Mouse (Mus musculus) forebrain, embryonic 11.5 days (tissue): ENCODE results near the gene Smyd3. TPM values are rescaled to one million over a fixed set of nuclear protein-coding genes. Genes with fewer than 3 reads are reported as not detected.

Source experiments
- ATAC-seq: fragments of 200-750 bp; cut with Nextera tagmentation; replicated peaks from 2 replicates; pipeline ENCODE4 v1.8.0; 2017; ENCODE audit warnings: moderate TSS enrichment; ENCODE audit not compliant: low FRiP score
- DNase-seq: peaks from one replicate; pipeline ENCODE4 v3.0.0-alpha.2; 2017; ENCODE audit warnings: low spot score
- H3K27ac ChIP-seq: fragments of 300-500 bp; sonication (generic); 2 replicates; pipeline ENCODE4 v1.5.1; 2014; ENCODE audit warnings: low read depth, low read length
- H3K27me3 ChIP-seq: fragments of 300-500 bp; sonication (generic); 2 replicates; pipeline ENCODE4 v1.6.1; 2014; ENCODE audit warnings: mild to moderate bottlenecking, low read length, mixed read lengths; ENCODE audit not compliant: control insufficient read depth, insufficient read depth
- H3K36me3 ChIP-seq: fragments of 300-500 bp; sonication (generic); 2 replicates; pipeline ENCODE4 v1.6.1; 2014; ENCODE audit warnings: mild to moderate bottlenecking, low read length, moderate library complexity, mixed read lengths; ENCODE audit not compliant: control insufficient read depth, insufficient read depth
- H3K4me1 ChIP-seq: fragments of 300-500 bp; sonication (generic); replicated peaks from 2 replicates; pipeline ENCODE4 v1.6.1; 2014; ENCODE audit warnings: low read length, mixed read lengths; ENCODE audit not compliant: control insufficient read depth, insufficient read depth
- H3K4me2 ChIP-seq: fragments of 300-500 bp; sonication (generic); 2 replicates; pipeline ENCODE4 v1.6.1; 2014; ENCODE audit warnings: low read depth, mild to moderate bottlenecking, low read length, moderate library complexity, mixed read lengths; ENCODE audit not compliant: severe bottlenecking
- H3K4me3 ChIP-seq: fragments of 300-500 bp; sonication (generic); 2 replicates; pipeline ENCODE4 v1.5.1; 2014; ENCODE audit warnings: low read depth, low read length
- H3K9ac ChIP-seq: fragments of 300-500 bp; sonication (generic); 2 replicates; pipeline ENCODE4 v1.6.1; 2014; ENCODE audit warnings: low read length
- H3K9me3 ChIP-seq: fragments of 300-500 bp; sonication (generic); 2 replicates; pipeline ENCODE4 v1.6.1; 2016; ENCODE audit warnings: low read length, mixed read lengths; ENCODE audit not compliant: control insufficient read depth
- WGBS: fragments of 180-500 bp; shearing (Covaris S2); extraction: QIAGEN DNeasy Blood & Tissue Kit; methylation state at CpG from one replicate; pipeline ENCODE4 v1.1.7; 2014; 5-methylcytosine and 5-hydroxymethylcytosine counted together
- polyA plus RNA-seq: library from polyadenylated mRNA; unstranded; fragments of >200 nt; fragmentation: Nextera tagmentation; extraction: Ambion mirVana; gene quantifications from 2 replicates; pipeline ENCODE4 v1.2.1, GENCODE M21; 2014

The Smyd3 gene
- polyA plus RNA-seq, 1 experiment from 2014 or later, result 14.1 TPM

DNA sequence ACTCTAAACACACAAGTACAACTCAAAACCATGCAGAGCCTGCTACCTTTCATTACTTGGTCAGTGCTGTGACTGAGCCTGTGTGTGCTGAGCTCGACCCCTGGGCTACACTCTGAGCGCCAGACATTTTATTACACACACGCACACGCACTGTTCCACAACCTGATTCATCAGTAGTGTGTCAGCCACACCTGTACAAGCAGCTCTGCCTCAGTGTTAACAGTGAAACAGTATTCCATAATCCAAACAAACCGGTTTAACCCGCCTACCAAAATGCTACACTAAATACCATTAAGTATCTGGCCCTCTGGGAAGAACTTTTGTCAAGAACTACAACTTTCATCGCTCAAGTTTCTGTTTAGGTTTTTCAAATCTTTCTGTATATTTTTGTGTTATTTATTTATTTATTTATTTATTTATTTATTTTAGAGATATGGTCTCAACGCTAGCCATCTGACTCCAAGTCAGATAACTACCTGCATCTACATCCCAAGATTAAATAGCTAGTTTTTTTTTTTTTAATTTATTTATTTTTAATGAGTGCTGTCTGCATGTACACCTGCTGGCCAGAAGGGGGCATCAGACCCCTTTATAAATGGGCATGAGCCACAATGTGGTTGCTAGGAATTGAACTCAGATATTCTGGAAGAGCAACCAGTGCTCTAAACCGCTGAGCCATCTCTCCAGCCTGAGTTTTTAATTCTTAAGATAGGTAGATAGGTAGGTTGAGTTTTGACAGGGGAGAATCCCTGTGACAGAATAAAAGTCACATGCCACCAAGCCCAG lies 11.1 kb downstream of the Smyd3 start:
- H3K4me2 ChIP-seq, result no peak overlapping the region
- H3K9me3 ChIP-seq, result no peaks in the 10 kb centered on the region
- H3K9ac ChIP-seq, result no peak overlapping the region
- DNase-seq (no peak), ATAC-seq (no peak)
- 67% methylated on average over 9 of the region's 9 CpGs for WGBS
- no peaks in the 10 kb centered on the region for H3K4me1 ChIP-seq
- no peaks in the 10 kb centered on the region for H3K27me3 ChIP-seq
- H3K4me3 ChIP-seq, result no peak overlapping the region
- H3K27ac ChIP-seq, result no peak overlapping the region
- H3K36me3 ChIP-seq, result no peaks in the 10 kb centered on the region

DNA sequence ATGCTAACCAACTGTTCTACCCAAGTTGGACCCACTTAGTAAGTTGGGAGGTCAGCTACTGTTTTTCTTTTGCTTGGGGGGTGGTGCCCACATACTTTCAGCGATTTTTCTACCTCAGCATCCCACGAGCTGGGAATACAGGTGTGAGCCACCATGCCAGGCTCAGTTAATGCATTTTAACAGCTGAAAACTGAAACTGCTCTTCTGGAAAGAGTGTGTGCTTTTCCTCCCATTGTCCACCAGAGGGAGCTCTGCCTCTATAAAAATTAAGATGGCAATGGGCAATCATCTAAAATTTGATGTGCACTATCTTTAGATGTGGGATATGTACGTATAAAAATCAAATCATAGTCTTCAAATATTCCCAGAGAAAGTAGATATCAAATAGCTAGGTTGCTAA lies 15.3 kb downstream of the Smyd3 start:
- Histone ChIP-seq H3K4me1 (no peaks in the 10 kb centered on the region), H3K9ac (no peak overlapping the region), H3K4me3 (no peak overlapping the region), H3K9me3 (no peaks in the 10 kb centered on the region), H3K27ac (no peak overlapping the region), H3K27me3 (no peaks in the 10 kb centered on the region), H3K36me3 (no peaks in the 10 kb centered on the region), H3K4me2 (no peak overlapping the region)
- ATAC-seq (no peak), DNase-seq (no peak)
- 17% methylated on average over 3 of the region's 3 CpGs for WGBS

DNA sequence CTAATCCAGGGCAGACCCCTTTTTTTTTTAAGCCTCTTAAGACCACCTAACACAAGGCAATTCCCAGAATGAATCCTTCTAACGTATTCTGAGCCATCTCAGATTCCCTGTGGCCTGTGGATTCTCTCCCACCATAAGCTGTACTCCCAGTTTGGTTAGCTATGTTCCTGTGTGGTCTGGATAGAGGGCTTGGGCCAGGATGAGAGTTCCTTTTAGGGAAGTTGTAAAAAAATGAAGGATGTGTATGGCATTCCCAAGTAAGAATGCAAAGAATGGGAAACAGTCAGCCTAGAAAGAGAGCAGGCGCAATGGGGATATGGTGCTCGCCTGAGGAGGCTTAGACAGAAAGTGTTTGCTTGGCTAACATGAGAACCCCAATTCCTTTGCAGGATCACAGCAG lies 18.6 kb downstream of the Smyd3 start:
- H3K4me3 ChIP-seq, result no peak overlapping the region
- H3K27me3 ChIP-seq, result no peaks in the 10 kb centered on the region
- no peak overlapping the region for H3K4me2 ChIP-seq
- H3K36me3 ChIP-seq, result no peaks in the 10 kb centered on the region
- ATAC-seq (no peak), DNase-seq (no peak)
- WGBS, result 83% methylated on average over 3 of the region's 3 CpGs
- no peaks in the 10 kb centered on the region for H3K9me3 ChIP-seq
- no peaks in the 10 kb centered on the region for H3K4me1 ChIP-seq
- no peak overlapping the region for H3K9ac ChIP-seq
- no peak overlapping the region for H3K27ac ChIP-seq

DNA sequence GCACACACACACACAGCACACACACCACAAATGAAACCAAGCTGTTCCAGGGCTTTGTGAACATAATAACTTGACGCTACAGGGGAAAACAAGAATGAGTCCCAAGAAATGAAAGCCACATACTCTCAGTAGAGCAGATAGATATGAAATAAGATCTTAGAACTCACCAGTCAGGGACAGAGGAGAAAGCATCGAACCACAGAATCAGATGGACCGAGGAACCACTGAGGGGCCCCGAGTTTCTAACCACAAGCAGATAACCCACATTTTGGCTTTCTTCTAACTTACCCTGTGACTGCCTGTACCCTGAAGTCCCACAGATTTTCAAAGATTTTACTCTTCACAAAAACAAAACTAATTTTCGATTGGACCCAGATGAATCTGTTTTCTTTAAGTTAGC lies 24.9 kb downstream of the Smyd3 start:
- H3K27me3 ChIP-seq, result no peaks in the 10 kb centered on the region
- no peak overlapping the region for H3K4me2 ChIP-seq
- DNase-seq, result no peak
- no peak overlapping the region for H3K27ac ChIP-seq
- ATAC-seq, result no peak
- H3K9me3 ChIP-seq, result no peaks in the 10 kb centered on the region
- H3K36me3 ChIP-seq, result no peaks in the 10 kb centered on the region
- no peak overlapping the region for H3K4me3 ChIP-seq
- H3K9ac ChIP-seq, result no peak overlapping the region
- H3K4me1 ChIP-seq, result no peaks in the 10 kb centered on the region
- 90% methylated on average over 5 of the region's 5 CpGs for WGBS

DNA sequence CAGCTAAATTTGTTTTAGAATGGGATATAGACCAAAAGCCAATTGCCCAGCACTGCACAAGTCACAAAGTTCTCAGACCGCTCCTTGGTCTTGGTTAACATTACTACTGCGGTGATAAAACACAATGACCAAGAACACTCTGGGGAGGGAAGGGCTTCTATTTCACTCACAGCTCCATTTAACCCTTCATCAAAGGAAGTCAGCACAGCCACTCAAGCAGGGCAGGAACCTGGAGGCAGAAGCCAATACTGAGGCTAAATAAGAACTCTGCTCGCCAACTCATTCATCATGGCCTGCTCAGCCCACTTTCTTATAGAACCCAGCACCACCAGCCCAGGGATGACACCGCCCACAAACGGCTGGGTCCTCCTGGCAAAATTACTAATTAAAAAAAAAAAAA lies 29.3 kb downstream of the Smyd3 start:
- H3K4me2 ChIP-seq, result no peak overlapping the region
- H3K27me3 ChIP-seq, result no peaks in the 10 kb centered on the region
- ATAC-seq (no peak), DNase-seq (no peak)
- no peak overlapping the region for H3K27ac ChIP-seq
- H3K9me3 ChIP-seq, result no peaks in the 10 kb centered on the region
- H3K9ac ChIP-seq, result no peak overlapping the region
- no peaks in the 10 kb centered on the region; the same call in 1 of the 2 replicates for H3K4me1 ChIP-seq
- WGBS, result 94% methylated on average over 5 of the region's 5 CpGs
- no peaks in the 10 kb centered on the region for H3K36me3 ChIP-seq
- no peak overlapping the region for H3K4me3 ChIP-seq

DNA sequence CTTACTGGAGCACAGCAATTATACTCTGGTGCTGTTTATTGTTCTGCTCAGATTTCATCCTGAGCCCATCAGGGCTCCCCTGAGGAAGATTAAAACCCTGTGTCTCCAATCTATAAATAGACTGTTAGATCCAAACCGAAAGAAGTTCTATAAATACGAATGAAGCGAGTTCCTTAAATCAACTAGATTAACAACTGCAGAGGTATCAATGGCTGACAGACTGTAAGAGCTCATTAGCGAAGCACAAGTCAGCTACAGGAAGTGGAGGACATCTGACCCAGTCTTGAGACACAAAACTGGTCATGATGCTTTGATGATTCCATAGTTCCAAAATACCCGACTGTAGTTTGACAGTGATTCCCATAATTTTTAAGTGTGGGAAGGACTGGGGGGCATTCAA lies 29.9 kb downstream of the Smyd3 start:
- Histone ChIP-seq H3K4me3 (no peak overlapping the region), H3K36me3 (no peaks in the 10 kb centered on the region), H3K4me2 (no peak overlapping the region), H3K4me1 (no peaks in the 10 kb centered on the region; the same call in 1 of the 2 replicates), H3K27ac (no peak overlapping the region), H3K27me3 (no peaks in the 10 kb centered on the region), H3K9me3 (no peaks in the 10 kb centered on the region), H3K9ac (no peak overlapping the region)
- ATAC-seq, result no peak
- DNase-seq, result no peak
- 88% methylated on average over 5 of the region's 5 CpGs for WGBS

DNA sequence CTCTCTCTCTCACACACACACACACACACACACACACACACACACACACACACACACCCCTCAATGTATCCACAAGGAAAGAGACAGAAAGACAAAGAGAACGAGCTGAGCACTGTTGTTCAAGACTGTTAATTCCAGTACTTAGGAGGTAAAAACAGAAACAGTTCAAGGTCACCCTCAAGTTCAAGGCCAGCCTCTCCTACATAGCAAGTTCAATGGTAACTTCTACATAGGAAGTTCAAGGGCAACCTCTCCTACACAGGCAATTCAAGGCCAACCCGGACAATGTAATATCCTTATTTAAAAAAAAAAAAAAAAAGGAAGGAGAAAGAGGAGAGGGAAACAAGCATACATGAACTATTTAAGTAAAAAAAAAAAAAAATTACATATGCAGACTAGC lies 30.6 kb downstream of the Smyd3 start:
- WGBS, result 88% methylated on average over 2 of the region's 2 CpGs
- ATAC-seq, result no peak
- Histone ChIP-seq H3K36me3 (no peaks in the 10 kb centered on the region), H3K27me3 (no peaks in the 10 kb centered on the region), H3K27ac (no peak overlapping the region), H3K4me1 (no peaks in the 10 kb centered on the region; the same call in 1 of the 2 replicates), H3K9ac (no peak overlapping the region), H3K4me2 (no peak overlapping the region), H3K4me3 (no peak overlapping the region), H3K9me3 (no peaks in the 10 kb centered on the region)
- DNase-seq, result no peak

DNA sequence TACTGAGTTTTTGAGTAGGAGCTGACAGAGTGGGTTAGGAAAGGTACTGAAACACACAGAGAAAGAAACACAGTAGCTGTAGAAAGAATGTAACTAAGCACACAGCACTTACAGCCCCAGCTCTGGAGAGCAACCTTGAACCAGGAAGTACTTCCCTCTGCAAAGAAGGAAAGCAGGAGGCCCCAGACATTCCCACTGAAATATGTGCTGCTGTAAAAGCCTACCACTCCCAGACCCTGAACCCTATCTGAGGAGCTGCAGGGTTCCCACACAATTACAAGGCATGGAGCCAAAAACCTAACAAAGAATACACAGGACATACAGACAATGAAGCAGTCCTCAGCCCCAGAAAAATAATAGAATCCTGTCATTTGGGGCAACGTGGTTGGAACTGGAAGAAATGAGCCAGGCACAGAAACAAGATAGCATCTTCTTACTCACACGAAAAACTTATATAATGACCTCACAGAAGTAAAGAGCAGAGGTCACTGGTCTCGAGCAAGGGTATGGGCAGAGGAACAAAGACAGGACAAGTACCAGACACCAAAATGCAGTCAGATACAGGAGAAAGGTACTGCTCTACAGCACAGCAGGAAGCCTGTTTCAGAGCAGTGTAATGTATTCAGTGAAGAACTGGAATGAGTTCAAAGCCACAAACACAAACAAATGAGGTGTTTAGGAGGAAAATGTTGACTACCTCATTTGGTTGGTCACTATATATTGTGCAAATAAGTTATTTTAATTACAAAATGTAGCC lies 31.9 kb downstream of the Smyd3 start:
- 37% methylated on average over 3 of the region's 3 CpGs for WGBS
- no peak for DNase-seq
- H3K27ac ChIP-seq, result no peak overlapping the region
- ATAC-seq, result no peak
- no peaks in the 10 kb centered on the region; the same call in 1 of the 2 replicates for H3K4me1 ChIP-seq
- H3K27me3 ChIP-seq, result no peaks in the 10 kb centered on the region
- H3K36me3 ChIP-seq, result no peaks in the 10 kb centered on the region
- H3K9ac ChIP-seq, result no peak overlapping the region
- H3K9me3 ChIP-seq, result no peaks in the 10 kb centered on the region
- H3K4me2 ChIP-seq, result no peak overlapping the region
- no peak overlapping the region for H3K4me3 ChIP-seq
